Mouse (Mus musculus) E14TG2a.4 (cell line): ENCODE measurements around the gene Thsd7b.

ENCODE experiments used
- CTCF ChIP-seq: conservative IDR thresholded peaks from 2 replicates; pipeline ENCODE4 v1.5.1; 2014; ENCODE audit warnings: low read length
- NANOG ChIP-seq: IDR thresholded peaks from 2 replicates; pipeline ENCODE4 v1.6.1; 2014; ENCODE audit warnings: borderline replicate concordance, low read length, mixed read lengths
- POU5F1 ChIP-seq: IDR thresholded peaks from 2 replicates; pipeline ENCODE4 v1.6.1; 2014; ENCODE audit warnings: low read length, borderline replicate concordance

GRCm38 (mm10) chr1:129542563-129543146, 269.6 kb downstream of the Thsd7b start:
- TF ChIP-seq CTCF (no peak), POU5F1 (no peak), NANOG (no peak)
